Mouse (Mus musculus): ENCODE data around the gene Suv39h2. TPM values are rescaled to one million over a fixed set of nuclear protein-coding genes. Genes with fewer than 3 reads are reported as not detected.

The Suv39h2 gene
- under 1 TPM; 0.62 to 0.72 TPM for total RNA-seq (2021)
- long read RNA-seq, experiment 1, full-length matches to known transcripts = 3 of 3 reads
- long read RNA-seq, experiment 1, partial matches to known transcripts = 0 of 3 reads
- long read RNA-seq, experiment 1, other reads (novel, unspliced or antisense) = 0 of 3 reads
- long read RNA-seq, experiment 2 = 0 reads

GRCm38 (mm10) chr2:3474861-3475283, at the start of gene Suv39h2:
Gene Suv39h2, minus strand, starts transcription at chr2:3475031.
- peak; percentile 98 for DNase-seq

GRCm38 (mm10) chr2:3522558-3522957, 47.7 kb upstream of the Suv39h2 start:
- DNase-seq = no peak

GRCm38 (mm10) chr2:3512552-3513454, 38.0 kb upstream of the Suv39h2 start, which contains the start of the genes Gm45902, Hspa14 and Cdnf:
Gene Gm45902, minus strand, starts transcription at chr2:3512790.
Gene Hspa14, minus strand, starts transcription at chr2:3512814.
Gene Cdnf, plus strand, starts transcription at chr2:3513030.
- DNase-seq = peak; percentile 96 to 99

- peak in 1 of 2 experiments; percentile 7 for DNase-seq
Measured at GRCm38 (mm10) chr2:3512076-3512475, 37.2 kb upstream of the Suv39h2 start.

GRCm38 (mm10) chr2:3500886-3501285, 26.1 kb upstream of the Suv39h2 start:
- no peak for DNase-seq

- DNase-seq = no peak
Measured at GRCm38 (mm10) chr2:3499543-3499942, 24.7 kb upstream of the Suv39h2 start.

GRCm38 (mm10) chr2:3493833-3494409, 19.1 kb upstream of the Suv39h2 start:
- no peak for DNase-seq

GRCm38 (mm10) chr2:3489816-3490215, 15.0 kb upstream of the Suv39h2 start:
- DNase-seq = no peak

GRCm38 (mm10) chr2:3480239-3480638, 5.4 kb upstream of the Suv39h2 start:
- DNase-seq = no peak

- DNase-seq = no peak
Measured at GRCm38 (mm10) chr2:3475746-3476251, 968 bp upstream of the Suv39h2 start.

- DNase-seq = peak; percentile 42 to 72
Measured at GRCm38 (mm10) chr2:3474361-3474805, 448 bp downstream of the Suv39h2 start.

- no peak for DNase-seq
Measured at GRCm38 (mm10) chr2:3473891-3474290, 940 bp downstream of the Suv39h2 start.

- DNase-seq = no peak
Measured at GRCm38 (mm10) chr2:3456590-3456989, 18.2 kb downstream of the Suv39h2 start.

- no peak for DNase-seq
Measured at GRCm38 (mm10) chr2:3453096-3453495, 21.7 kb downstream of the Suv39h2 start.

GRCm38 (mm10) chr2:3449431-3449830, 25.4 kb downstream of the Suv39h2 start:
- DNase-seq = no peak

- DNase-seq = no peak
Measured at GRCm38 (mm10) chr2:3445984-3446383, 28.8 kb downstream of the Suv39h2 start.

GRCm38 (mm10) chr2:3444206-3444605, 30.6 kb downstream of the Suv39h2 start:
- no peak for DNase-seq

- no peak for DNase-seq
Measured at GRCm38 (mm10) chr2:3437956-3438355, 36.9 kb downstream of the Suv39h2 start.

- no peak for DNase-seq
Measured at GRCm38 (mm10) chr2:3435369-3436061, 39.3 kb downstream of the Suv39h2 start.

- no peak for DNase-seq
Measured at GRCm38 (mm10) chr2:3430956-3431355, 43.9 kb downstream of the Suv39h2 start.

GRCm38 (mm10) chr2:3424579-3424910, 50.3 kb downstream of the Suv39h2 start:
- DNase-seq = no peak

Data from heart, adult 18-20 months (tissue).